Mouse (Mus musculus): ENCODE results near the gene Atp6v0a4. TPM values are rescaled to one million over a fixed set of nuclear protein-coding genes. Genes with fewer than 3 reads are reported as not detected.

Atp6v0a4 gene
- polyA plus RNA-seq, 1 experiment from 2014 or later, result 1.3 TPM

GRCm38 (mm10) chr6:38123471-38124206 is 747 bp downstream of the Atp6v0a4 start:
- Histone ChIP-seq H3K4me2 (peak overlapping the region; percentile 20; the same call in 1 of the 2 replicates), H3K27me3 (no peaks in the 10 kb centered on the region), H3K4me1 (peaks cover 11% of the 10 kb centered on the region), H3K9ac (no peak overlapping the region), H3K36me3 (peaks cover 42% of the 10 kb centered on the region), H3K27ac (peak overlapping the region; percentile 64), H3K9me3 (no peaks in the 10 kb centered on the region), H3K4me3 (no peak overlapping the region)
- WGBS, result 62% methylated on average over 18 of the region's 18 CpGs
- 0 out of 2 replicates have a peak, but pooled peaks have one; percentile 26 for ATAC-seq (ENCODE audit: insufficient number of reproducible peaks, insufficient read depth, low FRiP score, low TSS enrichment, low read depth)

- 67% methylated on average over 6 of the region's 6 CpGs for WGBS
- Histone ChIP-seq H3K27me3 (no peaks in the 10 kb centered on the region), H3K4me1 (peaks cover 11% of the 10 kb centered on the region), H3K9me3 (no peaks in the 10 kb centered on the region), H3K4me2 (no peak overlapping the region), H3K9ac (no peak overlapping the region), H3K27ac (no peak overlapping the region; the same call in 1 of the 2 replicates), H3K4me3 (no peak overlapping the region), H3K36me3 (peaks cover 34% of the 10 kb centered on the region)
- ATAC-seq (ENCODE audit: insufficient number of reproducible peaks, insufficient read depth, low FRiP score, low TSS enrichment, low read depth), result no peak
Measured at GRCm38 (mm10) chr6:38122791-38123190, 1.6 kb downstream of the Atp6v0a4 start.

- Histone ChIP-seq H3K27me3 (no peaks in the 10 kb centered on the region), H3K4me3 (no peak overlapping the region), H3K9me3 (no peaks in the 10 kb centered on the region), H3K4me1 (peaks cover 11% of the 10 kb centered on the region), H3K4me2 (no peak overlapping the region), H3K36me3 (peaks cover 24% of the 10 kb centered on the region), H3K9ac (no peak overlapping the region), H3K27ac (no peak overlapping the region)
- 86% methylated on average over 5 of the region's 5 CpGs for WGBS
- no peak for ATAC-seq (ENCODE audit: insufficient number of reproducible peaks, insufficient read depth, low FRiP score, low TSS enrichment, low read depth)
Measured at GRCm38 (mm10) chr6:38121843-38122242, 2.5 kb downstream of the Atp6v0a4 start.

- Histone ChIP-seq H3K4me1 (peaks cover 14% of the 10 kb centered on the region), H3K9me3 (no peaks in the 10 kb centered on the region), H3K36me3 (peaks cover 14% of the 10 kb centered on the region), H3K27ac (0 out of 2 replicates have a peak overlapping the region, but pooled peaks have one; percentile 22), H3K4me2 (no peak overlapping the region), H3K9ac (no peak overlapping the region), H3K27me3 (no peaks in the 10 kb centered on the region), H3K4me3 (no peak overlapping the region)
- WGBS, result 42% methylated on average over 9 of the region's 9 CpGs
- ATAC-seq (ENCODE audit: insufficient number of reproducible peaks, insufficient read depth, low FRiP score, low TSS enrichment, low read depth), result peak; percentile 52; the same call in 1 of the 2 replicates
Measured at GRCm38 (mm10) chr6:38120681-38121371, 3.6 kb downstream of the Atp6v0a4 start.

GRCm38 (mm10) chr6:38118341-38118740 is 6.0 kb downstream of the Atp6v0a4 start:
- Histone ChIP-seq H3K27ac (no peak overlapping the region), H3K9ac (no peak overlapping the region), H3K36me3 (no peaks in the 10 kb centered on the region; the same call in 1 of the 2 replicates), H3K4me1 (peaks cover 10% of the 10 kb centered on the region; the same call in 1 of the 2 replicates), H3K9me3 (no peaks in the 10 kb centered on the region), H3K4me3 (no peak overlapping the region), H3K27me3 (no peaks in the 10 kb centered on the region), H3K4me2 (no peak overlapping the region)
- 92% methylated on average over 6 of the region's 6 CpGs for WGBS
- no peak for ATAC-seq (ENCODE audit: insufficient number of reproducible peaks, insufficient read depth, low FRiP score, low TSS enrichment, low read depth)

- Histone ChIP-seq H3K4me2 (no peak overlapping the region), H3K27ac (no peak overlapping the region), H3K4me1 (peaks cover 9% of the 10 kb centered on the region; the same call in 1 of the 2 replicates), H3K27me3 (no peaks in the 10 kb centered on the region), H3K9me3 (no peaks in the 10 kb centered on the region), H3K4me3 (no peak overlapping the region), H3K9ac (no peak overlapping the region), H3K36me3 (no peaks in the 10 kb centered on the region)
- ATAC-seq (ENCODE audit: insufficient number of reproducible peaks, insufficient read depth, low FRiP score, low TSS enrichment, low read depth), result no peak
- 23% methylated on average over 4 of the region's 4 CpGs for WGBS
Measured at GRCm38 (mm10) chr6:38116107-38116770, 8.1 kb downstream of the Atp6v0a4 start.

GRCm38 (mm10) chr6:38110859-38111258 is 13.5 kb downstream of the Atp6v0a4 start:
- Histone ChIP-seq H3K4me3 (no peak overlapping the region), H3K9me3 (no peaks in the 10 kb centered on the region), H3K27me3 (no peaks in the 10 kb centered on the region), H3K4me2 (no peak overlapping the region), H3K9ac (no peak overlapping the region), H3K36me3 (no peaks in the 10 kb centered on the region), H3K4me1 (peaks cover 17% of the 10 kb centered on the region), H3K27ac (no peak overlapping the region)
- no peak for ATAC-seq (ENCODE audit: insufficient number of reproducible peaks, insufficient read depth, low FRiP score, low TSS enrichment, low read depth)
- 78% methylated on average over 9 of the region's 9 CpGs for WGBS

GRCm38 (mm10) chr6:38109871-38110270 is 14.5 kb downstream of the Atp6v0a4 start:
- Histone ChIP-seq H3K4me2 (peak overlapping the region; percentile 38), H3K9ac (0 out of 2 replicates have a peak overlapping the region, but pooled peaks have one; percentile 40), H3K27me3 (no peaks in the 10 kb centered on the region), H3K9me3 (no peaks in the 10 kb centered on the region), H3K36me3 (no peaks in the 10 kb centered on the region), H3K4me1 (peaks cover 14% of the 10 kb centered on the region), H3K27ac (no peak overlapping the region), H3K4me3 (0 out of 2 replicates have a peak overlapping the region, but pooled peaks have one; percentile 12)
- ATAC-seq (ENCODE audit: insufficient number of reproducible peaks, insufficient read depth, low FRiP score, low TSS enrichment, low read depth), result no peak
- 10% methylated on average over 9 of the region's 9 CpGs for WGBS

- Histone ChIP-seq H3K4me2 (peak within 1 kb of the TSS; percentile 38), H3K9me3 (no peaks in the 10 kb centered on the region), H3K27ac (no peak within 1 kb of the TSS), H3K36me3 (no peaks in the 10 kb centered on the region), H3K27me3 (no peaks in the 10 kb centered on the region), H3K4me1 (peaks cover 14% of the 10 kb centered on the region), H3K4me3 (0 out of 2 replicates have a peak within 1 kb of the TSS, but pooled peaks have one; percentile 12), H3K9ac (0 out of 2 replicates have a peak within 1 kb of the TSS, but pooled peaks have one; percentile 40)
- 19% methylated on average over 9 of the region's 9 CpGs for WGBS
- 0 out of 2 replicates have a peak, but pooled peaks have one; percentile 43 for ATAC-seq (ENCODE audit: insufficient number of reproducible peaks, insufficient read depth, low FRiP score, low TSS enrichment, low read depth)
Measured at GRCm38 (mm10) chr6:38109160-38109795, 15.1 kb downstream of the Atp6v0a4 start, which contains the start of gene Tmem213. TSS of gene Tmem213 (plus strand) at chr6:38109255.

GRCm38 (mm10) chr6:38108449-38108848 is 15.9 kb downstream of the Atp6v0a4 start:
- Histone ChIP-seq H3K4me1 (peaks cover 23% of the 10 kb centered on the region), H3K4me3 (no peak overlapping the region), H3K9ac (no peak overlapping the region), H3K36me3 (no peaks in the 10 kb centered on the region), H3K27ac (no peak overlapping the region), H3K4me2 (no peak overlapping the region), H3K9me3 (no peaks in the 10 kb centered on the region), H3K27me3 (no peaks in the 10 kb centered on the region)
- 77% methylated on average over 5 of the region's 5 CpGs for WGBS
- no peak for ATAC-seq (ENCODE audit: insufficient number of reproducible peaks, insufficient read depth, low FRiP score, low TSS enrichment, low read depth)

- Histone ChIP-seq H3K4me2 (no peak overlapping the region), H3K27ac (no peak overlapping the region), H3K36me3 (no peaks in the 10 kb centered on the region), H3K9me3 (no peaks in the 10 kb centered on the region), H3K27me3 (no peaks in the 10 kb centered on the region), H3K4me3 (no peak overlapping the region), H3K4me1 (peaks cover 23% of the 10 kb centered on the region), H3K9ac (no peak overlapping the region)
- ATAC-seq (ENCODE audit: insufficient number of reproducible peaks, insufficient read depth, low FRiP score, low TSS enrichment, low read depth), result no peak
- 84% methylated on average over 9 of the region's 9 CpGs for WGBS
Measured at GRCm38 (mm10) chr6:38105924-38106323, 18.5 kb downstream of the Atp6v0a4 start.

Measured in embryonic facial prominence, embryonic 13.5 days (tissue).